Mouse (Mus musculus) embryo, embryonic 10.5 days (tissue): Measurements from ENCODE around the gene Clec16a.

ENCODE experiments used
- DNase-seq: peaks from one replicate; pipeline ENCODE4 v3.0.0-alpha.2; 2015; ENCODE audit warnings: low spot score

Gene Clec16a

DNA sequence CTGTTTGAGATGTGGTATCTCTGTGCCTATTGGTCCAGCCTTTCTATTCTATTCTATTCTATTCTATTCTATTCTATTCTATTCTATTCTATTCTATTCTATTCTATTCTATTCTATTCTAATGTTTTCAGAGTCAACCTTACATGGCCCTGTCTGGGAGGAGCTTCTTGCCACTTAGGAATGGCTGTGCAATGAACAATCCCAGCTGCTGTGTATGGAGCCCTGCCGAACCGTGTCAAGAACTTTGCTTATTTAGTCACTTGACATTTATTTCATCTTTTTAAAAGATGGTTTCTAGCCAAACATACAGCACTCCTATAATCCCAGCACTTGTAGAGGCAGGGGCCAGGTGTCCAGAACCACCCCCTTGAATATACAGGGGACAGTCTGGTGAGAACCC is 219.2 kb downstream of the Clec16a start:
- DNase-seq, result no peak

GRCm38 (mm10) chr16:10767158-10767557 is 222.0 kb downstream of the Clec16a start:
- DNase-seq, result peak; percentile 83

DNA sequence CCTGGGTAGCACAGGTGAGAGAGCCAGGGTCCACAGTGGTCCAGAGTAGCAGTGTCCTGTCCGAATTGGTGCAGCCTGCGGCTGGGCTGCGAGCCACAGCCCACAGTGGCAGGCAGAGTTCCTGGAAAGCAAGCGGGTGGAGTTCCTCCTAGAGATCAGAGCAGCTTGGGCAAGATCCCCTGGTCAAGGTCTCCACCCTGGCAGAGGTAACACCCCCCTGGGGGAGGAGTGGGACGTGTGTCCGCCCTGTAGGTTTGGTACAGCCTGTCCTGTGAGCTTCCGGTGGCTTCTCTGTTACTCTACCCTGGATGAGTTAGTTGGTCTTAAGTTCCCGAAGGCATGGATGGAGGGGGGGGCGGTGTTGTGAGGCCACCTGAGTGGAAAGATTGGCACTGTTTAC is 223.7 kb downstream of the Clec16a start:
- no peak for DNase-seq

- DNase-seq, result no peak
Measured at GRCm38 (mm10) chr16:10769661-10770060, 224.5 kb downstream of the Clec16a start.

- peak; percentile 27 for DNase-seq
Measured at GRCm38 (mm10) chr16:10770531-10771325, 225.6 kb downstream of the Clec16a start.

DNA sequence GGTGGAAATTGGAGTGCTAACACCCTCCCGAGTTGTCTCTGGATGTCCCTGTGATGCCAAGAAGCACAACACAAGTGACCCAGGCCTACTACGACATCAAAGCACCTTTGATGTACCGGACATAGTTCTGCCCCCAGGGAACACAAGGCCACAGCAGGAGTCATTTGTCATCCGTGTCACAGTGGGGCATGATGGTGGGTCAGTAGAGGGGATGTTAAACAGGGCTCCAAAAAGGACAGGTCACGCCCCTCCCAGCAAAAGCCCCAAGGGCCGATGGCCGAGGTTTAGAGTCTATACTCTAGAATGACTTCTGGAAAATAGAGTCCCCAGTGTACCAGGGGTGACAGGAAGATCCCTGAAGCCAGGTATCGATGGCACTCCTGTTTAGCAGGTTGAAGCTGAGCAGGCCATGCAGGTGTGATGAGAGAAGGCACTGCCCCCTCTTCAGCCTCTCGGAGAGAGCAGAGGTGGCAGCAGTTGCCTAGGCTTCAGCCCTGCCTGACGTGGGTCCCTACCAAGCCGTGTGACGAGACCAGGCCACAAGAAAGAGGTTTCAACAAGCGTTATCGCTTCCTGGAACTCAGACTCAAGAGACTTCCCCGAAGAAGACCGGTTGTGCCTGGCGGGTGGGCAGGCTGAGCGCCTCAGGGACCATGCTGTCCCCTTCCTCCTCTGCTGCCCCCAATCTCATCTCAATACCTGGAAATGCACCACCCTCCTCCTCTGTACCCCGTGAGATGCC is 226.8 kb downstream of the Clec16a start:
- DNase-seq, result no peak

- DNase-seq, result no peak
Measured at GRCm38 (mm10) chr16:10773543-10773942, 228.4 kb downstream of the Clec16a start.

GRCm38 (mm10) chr16:10774726-10775125 is 229.6 kb downstream of the Clec16a start:
- DNase-seq, result no peak

GRCm38 (mm10) chr16:10776322-10776721 is 231.2 kb downstream of the Clec16a start:
- DNase-seq, result no peak

DNA sequence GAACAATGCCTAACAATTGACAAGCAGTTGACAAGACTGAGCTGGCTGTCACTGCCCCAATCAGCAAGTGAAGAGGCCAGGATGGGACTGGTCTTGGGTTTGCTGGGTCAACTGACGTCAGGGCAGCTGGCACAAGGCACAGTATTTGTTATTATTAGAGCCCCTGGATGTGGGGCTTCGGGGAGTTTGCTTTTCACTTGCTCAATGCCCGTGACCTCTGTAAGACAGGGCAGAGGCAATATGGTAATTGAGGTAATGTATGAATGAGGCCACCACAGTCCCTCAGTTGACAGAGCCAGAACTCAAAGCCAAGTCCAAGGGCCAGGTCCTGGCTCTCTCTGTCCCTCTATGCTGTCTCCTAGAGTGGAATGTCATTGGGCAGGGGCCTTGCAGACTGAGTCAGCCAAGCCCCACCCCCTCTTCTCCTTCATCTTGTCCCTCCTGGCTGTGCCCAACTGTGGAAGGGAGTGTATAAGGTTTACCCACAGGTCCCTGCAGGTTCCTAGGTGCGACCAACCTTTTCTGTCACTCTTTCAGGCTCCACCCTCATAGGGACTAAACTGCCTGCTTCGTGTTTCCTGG is 232.5 kb downstream of the Clec16a start:
- no peak for DNase-seq

DNA sequence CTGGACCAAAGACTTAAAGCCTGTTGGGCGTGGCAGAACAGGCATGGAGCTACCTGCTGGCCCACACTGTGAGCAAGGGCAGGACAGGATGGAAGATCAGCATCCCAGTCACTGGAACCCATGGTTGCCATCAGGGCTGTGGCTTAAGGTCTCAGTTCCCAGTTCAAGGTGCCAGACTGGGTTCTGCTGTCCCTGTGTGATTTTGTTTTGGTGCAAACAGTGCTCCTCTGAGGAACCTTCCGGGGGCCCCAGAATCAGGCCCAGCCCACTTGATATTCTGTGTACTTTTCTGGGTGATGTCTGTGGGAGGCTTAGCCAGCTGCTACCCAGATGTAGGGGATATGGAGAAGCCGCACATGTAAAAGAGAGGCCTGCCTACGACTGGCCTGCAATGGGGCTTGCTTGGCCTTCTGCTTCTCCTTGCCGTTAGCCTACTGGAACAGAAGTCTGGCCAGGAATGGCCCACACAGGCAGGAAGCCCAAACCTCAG is 235.5 kb downstream of the Clec16a start:
- no peak for DNase-seq

GRCm38 (mm10) chr16:10781862-10782371 is 236.8 kb downstream of the Clec16a start:
- DNase-seq, result no peak

GRCm38 (mm10) chr16:10782377-10783151 is 237.4 kb downstream of the Clec16a start:
- no peak for DNase-seq

DNA sequence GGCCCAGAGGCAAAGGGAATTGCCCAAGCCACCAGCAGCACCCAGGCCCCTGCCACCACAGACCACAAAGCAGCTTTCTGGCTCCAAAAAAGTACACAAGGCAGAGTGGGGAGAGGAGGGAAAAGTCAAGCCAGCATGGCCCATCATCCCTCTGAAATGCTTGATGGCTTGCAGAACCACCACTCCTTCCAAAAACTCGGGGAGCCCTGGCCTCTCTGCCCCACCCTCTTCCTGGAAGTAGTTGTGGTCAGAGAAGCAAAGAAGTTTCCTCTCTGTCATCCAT is 238.0 kb downstream of the Clec16a start:
- no peak for DNase-seq

GRCm38 (mm10) chr16:10783451-10783850 is 238.3 kb downstream of the Clec16a start:
- no peak for DNase-seq

DNA sequence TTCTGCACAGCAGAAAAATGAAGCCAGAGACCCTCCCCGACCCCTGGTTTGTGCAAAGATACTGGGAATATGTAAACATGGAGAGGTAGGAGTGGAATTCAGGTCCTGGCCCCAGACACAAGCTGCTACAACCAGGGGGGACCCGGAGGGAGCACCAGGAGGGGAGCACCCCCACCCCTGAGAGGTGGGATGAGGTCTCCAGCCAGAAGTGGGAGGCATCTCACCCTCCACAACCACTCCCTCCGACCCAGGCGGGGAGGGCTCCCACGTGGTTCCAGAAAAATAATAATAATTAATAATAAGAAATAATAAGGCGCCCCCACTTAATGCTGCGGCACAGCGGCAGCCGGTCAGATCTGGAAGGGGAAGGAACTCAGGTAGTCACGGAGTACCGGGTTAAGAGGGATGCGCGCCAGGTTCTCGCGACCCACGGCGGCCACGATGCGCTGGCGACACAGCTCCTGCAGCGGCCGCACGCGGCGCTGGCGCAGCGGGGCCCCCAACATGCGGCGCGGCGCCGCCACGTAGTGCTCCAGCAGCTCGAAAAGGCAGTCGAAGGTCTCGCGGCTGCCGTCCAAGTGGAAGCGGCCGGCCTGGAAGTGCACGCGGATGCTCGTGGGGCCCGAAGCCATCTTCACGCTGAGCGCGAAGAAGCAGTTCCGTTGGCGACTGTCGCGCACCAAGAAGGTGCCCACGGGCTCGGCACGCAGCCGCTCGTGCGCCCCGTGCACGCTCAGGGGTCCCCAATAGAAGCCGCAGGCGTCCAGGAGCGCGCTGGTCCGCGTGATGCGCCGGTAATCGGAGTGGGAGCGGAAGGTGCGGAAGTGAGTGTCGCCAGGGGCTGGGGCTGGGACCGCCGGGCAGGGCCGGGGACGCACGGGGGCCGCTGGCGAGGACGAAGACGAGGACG is 239.0 kb downstream of the Clec16a start:
- DNase-seq, result peak; percentile 52

DNA sequence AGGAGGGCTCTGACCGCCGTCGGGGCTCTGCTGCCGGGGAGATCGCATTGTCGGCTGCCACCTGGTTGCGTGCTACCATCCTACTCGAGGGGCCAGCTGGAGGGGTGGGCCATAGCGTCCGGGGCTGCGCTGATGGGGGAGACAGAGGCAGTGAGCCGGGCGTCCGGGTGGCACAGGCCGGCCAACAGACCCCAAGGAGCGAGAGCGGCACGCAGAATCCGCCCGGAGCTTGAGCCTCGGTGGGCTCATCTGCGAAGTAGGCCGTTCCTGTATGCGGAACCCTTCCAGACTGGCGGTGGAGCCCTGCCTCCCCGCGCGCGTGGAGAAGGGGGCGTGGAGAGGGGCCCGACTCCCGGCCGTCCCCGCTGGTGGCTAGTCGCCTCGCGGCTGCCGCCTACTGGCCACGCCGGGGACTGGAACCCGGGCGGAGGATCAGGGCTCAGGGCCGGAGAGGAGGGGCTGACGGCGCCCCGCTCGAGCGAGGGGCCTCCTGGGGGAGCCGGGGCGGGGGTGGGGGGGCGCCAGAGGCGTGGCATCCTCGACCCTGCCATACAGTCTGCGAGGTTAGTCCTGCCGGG is 239.7 kb downstream of the Clec16a start:
- DNase-seq, result peak; percentile 91

- peak; percentile 92 for DNase-seq
Measured at GRCm38 (mm10) chr16:10785371-10786231, 240.5 kb downstream of the Clec16a start, which contains the start of gene Socs1. Gene Socs1, minus strand, starts transcription at chr16:10785536.

- DNase-seq, result peak; percentile 96
Measured at GRCm38 (mm10) chr16:10786288-10786687, 241.1 kb downstream of the Clec16a start.
